Mouse (Mus musculus): Measurements from ENCODE around the gene Usp54.

Gene Usp54

DNA sequence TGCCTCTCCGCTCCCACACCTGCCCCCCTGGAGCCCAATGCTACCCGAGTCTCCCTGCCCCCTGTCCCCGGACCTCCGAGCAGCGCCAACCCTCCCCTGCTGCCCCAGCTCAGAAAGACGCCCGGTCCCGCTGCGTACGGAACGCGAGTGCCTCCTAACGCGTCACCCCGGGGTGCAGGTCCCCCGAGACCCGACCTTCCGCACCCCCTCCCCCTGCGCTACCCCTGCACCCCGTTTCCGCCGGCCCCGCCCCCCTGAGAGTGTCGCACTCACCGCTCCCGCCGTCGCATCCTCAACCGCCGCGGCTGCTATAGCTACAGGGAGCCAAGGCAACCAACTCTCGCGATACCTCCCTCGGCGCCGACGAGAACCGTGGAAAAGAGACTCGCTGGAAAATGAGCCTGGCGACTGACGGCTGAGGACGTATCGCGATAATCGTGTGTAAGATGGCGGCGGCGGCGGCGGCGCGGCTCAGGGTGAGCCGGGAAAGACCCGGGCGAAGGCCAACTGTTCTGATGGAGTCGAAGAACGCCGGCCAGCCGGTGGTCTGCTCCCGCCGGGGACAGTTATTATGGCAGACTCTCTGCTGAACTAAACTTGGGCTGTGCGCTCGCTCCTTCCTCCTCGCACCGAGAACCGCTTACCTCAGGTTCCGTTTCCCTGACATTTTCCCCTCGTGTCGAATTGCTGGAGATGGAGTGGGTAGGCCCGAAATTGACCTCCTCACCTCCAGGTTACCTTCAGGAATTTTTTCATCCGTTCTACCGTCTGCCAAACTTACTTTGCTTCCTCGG lies at the start of gene Usp54:
TSS of gene Usp54 (minus strand) at position 420 of the 794 bp plus-strand sequence.
- DNase-seq (ENCODE audit: low read depth, low spot score), result peak; percentile 99

DNA sequence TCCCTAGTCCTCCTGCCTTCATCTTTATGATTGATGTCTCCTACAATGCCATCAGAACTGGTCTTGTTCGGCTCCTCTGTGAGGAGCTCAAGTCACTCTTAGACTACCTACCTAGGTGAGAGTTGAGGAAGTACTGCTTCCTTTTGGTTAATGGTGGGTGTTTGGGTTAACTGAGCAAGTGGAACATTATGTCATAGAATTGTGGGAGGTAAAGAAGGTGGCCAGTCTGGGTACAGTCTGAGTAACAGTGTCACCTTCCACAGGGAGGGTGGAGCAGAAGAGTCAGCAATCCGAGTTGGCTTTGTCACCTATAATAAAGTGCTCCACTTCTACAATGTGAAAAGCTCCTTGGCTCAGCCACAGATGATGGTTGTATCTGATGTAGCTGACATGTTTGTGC lies 48.1 kb upstream of the Usp54 start:
- DNase-seq (ENCODE audit: low read depth, low spot score), result no peak

DNA sequence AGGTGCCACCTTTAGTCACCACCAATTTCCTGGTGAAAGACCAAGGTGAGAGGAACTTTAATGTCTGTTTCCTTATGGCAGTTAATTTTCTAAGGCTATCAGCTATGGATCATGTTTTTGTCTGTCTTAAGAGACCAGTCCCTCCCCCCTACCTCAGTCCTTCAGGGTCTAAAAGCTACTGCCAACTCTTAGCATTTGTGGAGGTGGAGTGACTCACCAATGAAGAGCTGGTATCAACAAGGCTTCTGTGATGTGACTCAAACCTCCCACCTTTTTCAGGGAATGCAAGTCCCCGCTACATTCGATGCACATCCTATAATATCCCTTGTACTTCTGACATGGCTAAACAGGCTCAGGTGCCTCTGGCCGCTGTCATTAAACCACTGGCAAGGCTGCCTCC lies 45.7 kb upstream of the Usp54 start:
- no peak for DNase-seq (ENCODE audit: low read depth, low spot score)

DNA sequence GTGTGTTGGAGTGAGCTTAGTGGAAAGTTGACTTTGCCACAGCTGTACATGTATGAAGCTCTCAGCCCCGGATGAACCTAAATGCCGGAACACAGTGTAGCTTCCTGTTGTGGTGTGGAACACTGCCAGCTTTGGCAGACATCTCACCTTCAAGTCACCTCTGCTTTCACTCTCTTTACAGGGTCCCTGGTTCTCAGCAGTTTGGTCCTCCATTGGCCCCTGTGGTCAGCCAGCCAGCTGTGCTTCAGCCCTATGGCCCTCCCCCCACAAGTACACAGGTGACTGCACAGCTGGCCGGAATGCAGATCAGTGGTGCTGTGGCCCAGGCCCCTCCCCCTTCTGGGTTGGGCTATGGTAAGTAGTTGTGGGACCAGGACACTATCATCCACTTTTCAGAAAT lies 41.6 kb upstream of the Usp54 start:
- DNase-seq (ENCODE audit: low read depth, low spot score), result peak; percentile 53

DNA sequence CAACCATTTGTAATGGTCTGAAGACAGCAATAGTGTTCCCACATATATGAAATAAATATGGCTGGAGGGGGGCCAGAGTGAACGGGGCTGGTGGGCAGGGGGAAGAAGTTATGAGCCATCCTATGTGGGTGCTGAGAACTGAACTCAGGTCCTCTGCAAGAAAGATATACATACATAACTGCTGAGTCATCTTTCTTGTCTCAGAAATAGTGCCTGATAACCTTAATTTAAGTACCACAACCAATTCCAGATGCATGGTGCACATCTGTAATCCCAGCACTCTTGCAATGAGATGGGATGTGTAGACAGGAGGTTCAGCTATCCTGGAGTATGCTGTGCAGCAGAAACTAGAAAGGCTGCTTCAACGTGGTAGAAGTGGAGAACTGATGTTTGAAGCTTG lies 40.9 kb upstream of the Usp54 start:
- no peak for DNase-seq (ENCODE audit: low read depth, low spot score)

DNA sequence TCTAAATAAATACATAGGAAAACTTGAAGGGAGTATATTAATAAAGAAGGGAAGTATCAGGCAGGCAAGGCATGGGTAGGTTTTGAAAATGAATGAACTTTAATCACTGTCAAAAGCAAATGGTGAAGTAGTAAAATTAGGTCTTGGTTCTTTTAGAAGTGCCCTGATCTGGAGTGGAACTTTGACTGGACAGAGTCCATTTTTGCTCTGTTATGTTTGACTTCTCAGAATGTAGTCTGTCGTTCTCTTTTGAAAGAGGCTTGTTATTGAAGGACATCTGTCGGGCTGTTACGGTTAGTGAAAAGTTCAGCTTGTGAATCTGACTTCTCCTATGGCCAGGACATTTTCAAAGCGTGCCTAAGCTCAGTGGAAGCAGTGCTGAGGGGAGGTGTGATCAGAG lies 37.0 kb upstream of the Usp54 start:
- no peak for DNase-seq (ENCODE audit: low read depth, low spot score)

DNA sequence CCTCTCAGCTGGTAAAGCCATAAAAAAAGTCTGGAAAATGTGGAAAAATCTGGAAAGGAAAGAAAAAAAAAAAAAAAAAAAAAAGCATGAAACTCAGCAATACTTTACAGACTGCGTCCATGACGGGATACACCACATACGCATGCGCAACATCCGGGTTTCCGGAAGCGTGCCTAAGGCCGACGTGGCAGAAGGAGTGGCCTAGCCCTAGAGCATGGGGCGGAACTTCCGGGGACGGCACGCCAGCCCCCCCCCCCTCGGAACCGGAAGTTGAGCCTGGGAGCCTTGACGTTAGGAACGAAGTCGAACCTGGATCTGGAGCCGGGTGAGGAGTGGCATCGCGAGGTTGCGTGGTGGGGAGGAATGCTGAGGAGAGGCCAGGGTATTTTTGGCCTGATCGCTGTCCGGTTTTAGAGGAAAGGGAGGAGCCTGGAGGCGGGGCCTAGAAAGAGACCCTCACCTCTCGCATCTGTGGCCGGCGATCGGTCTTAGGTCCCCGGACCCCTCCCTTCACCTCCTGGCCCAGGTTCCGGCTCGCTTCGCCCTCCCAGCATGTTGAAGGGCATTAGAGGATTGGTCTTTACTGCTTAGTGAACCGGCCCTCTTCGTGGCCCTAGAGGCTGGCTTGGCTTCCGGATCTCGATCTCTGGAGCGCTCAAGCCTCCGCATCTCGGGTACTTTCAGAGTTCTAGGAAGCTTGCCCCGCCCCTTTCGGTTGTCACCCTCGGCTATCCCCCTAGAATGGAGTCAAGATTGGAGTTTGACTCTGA lies 33.4 kb upstream of the Usp54 start, which contains the start of gene Sec24c:
TSS of gene Sec24c (plus strand) at position 245 of the 770 bp plus-strand sequence.
- peak; percentile 99 for DNase-seq (ENCODE audit: low read depth, low spot score)

DNA sequence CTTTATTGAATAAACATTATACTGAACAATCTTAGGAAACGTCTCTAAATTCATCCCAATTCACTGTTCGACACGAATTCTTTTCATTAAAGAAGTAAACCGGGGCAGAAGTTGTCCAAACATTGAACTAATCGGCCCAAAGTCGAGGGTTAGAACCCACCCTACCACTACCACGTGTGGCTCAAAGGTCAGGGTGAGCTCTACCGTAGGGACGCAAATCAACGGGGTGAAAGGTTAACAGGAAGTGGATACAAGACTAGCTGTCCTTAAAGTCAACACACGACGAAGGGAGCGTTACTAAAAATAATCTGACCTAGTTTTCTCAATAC lies 32.8 kb upstream of the Usp54 start:
- no peak for DNase-seq (ENCODE audit: low read depth, low spot score)

DNA sequence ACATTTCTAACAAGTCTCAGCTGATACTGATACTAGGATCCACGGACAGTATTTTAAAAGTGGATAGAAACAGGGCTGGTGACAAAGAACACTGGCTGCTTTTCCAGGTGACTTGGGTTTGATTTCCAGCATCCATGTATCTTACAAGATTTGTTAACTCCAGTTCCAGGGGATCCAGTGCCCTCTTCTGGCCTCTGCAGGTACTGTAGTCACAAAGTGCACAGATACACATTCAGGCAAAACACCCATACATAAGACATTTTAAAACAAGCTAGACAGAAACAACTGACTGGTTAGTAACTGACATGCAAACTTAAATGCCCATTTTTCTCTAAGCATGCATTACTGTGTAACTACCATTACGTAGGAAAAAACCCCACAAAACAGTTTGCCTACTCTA lies 32.1 kb upstream of the Usp54 start:
- DNase-seq (ENCODE audit: low read depth, low spot score), result peak; percentile 90

DNA sequence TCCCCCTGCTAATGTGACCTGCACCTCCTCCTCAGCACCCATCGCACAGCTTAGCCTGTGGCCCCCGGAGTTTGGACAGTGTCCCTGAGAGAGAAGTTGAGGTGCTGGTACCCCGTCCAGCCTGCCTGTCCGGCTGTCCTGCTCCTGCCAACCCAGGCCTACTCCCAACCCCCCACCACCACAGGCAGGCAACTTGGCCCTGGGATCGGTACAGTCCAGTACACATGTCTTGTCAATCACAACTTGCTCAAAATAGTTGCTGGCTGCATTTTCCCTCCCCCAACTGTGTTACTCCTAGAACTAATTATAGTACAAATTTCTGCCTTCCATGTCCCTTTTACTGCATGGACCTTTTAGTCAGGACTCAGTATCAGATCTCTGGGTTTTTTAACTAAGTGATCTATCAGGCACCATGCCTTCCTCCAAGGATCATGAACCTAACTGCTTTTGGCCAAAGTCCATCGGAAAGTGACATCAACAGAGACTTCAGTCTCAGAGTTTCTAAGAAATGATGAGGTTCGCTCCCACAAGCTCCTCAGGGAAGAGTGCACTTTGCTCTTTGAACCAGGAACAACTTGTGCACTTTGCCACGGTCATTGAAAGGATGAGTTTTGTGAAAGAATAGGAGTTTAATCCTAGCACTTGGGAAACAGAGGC lies 27.4 kb upstream of the Usp54 start, which contains the start of gene Synpo2l:
TSS of gene Synpo2l (minus strand) at position 201 of the 657 bp plus-strand sequence.
- no peak for DNase-seq (ENCODE audit: low read depth, low spot score)

DNA sequence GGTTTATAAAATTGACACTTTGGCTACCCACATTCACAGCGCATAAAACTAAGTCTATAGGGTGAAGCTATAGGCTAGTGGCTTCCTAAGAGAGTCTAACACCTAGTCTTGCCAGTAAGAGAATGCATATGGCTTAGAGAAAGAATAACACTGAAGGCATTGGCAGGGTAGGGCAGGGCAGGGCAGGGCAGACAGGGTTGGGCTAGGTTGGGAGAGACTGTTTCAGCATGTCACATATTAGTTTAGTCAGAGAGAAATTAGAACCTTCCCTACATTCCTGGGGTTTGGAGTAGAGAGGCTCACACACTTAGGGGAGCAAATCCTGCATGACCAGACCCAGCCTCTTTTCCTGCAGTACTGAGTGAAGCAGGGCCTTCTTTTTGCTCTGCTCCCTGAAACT lies 26.6 kb upstream of the Usp54 start:
- no peak for DNase-seq (ENCODE audit: low read depth, low spot score)

DNA sequence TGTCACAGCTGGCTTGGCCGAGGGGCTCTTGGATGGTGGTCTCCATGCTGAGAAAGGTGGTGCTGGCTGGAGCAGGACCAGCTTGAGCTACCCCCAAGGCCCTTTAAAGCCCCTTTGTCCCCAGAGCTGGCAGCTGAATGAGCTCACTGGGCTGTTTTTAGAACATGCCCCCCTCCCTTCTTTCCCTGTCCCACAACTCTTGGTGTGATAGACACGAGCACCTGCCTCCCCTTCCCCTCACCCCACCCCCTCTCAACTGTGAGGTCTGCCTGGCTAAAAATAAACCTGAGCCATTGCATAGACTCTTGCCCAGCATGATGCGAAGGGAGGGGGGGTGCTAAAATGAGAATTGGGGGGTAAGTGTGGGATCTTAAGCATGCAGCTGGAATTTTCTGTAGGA lies 23.6 kb upstream of the Usp54 start:
- no peak for DNase-seq (ENCODE audit: low read depth, low spot score)

DNA sequence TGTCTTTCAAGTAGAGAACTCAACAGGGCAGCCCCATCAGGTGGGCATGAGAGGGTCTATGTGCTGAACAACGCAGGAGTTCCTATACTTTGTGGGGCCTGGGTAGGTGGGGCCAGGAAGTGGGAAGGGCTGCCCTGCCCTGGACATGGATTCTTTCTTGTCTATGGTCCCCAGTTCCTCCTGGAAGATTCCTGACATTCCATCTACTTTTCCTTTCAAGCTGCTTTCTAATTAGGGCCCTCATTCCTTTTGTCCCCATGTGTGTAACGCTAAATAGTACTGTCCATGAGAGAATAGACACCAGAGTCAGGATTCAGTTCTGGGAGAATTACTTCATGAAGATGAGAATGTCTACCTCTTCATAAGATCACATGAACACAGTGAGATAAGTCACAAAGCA lies 22.7 kb upstream of the Usp54 start:
- peak; percentile 79 for DNase-seq (ENCODE audit: low read depth, low spot score)

DNA sequence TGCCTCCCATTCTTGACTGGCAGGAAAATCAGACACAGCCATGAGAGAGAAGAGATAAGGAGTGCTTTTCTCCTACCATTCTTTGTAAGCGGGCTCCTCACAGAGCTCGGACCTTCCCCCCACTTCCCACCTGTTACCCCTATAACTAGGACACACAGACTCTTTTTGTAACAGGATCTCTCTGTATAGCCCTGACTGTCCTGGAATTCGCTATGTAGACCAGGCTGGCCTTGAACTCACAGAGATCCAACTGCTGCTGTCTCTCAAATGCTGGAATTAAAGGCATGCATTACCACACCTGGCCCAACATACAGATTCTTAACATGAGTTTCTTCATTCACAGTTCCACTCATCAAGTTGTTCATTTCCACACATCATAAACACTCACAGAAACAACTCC lies 21.9 kb upstream of the Usp54 start:
- no peak for DNase-seq (ENCODE audit: low read depth, low spot score)

DNA sequence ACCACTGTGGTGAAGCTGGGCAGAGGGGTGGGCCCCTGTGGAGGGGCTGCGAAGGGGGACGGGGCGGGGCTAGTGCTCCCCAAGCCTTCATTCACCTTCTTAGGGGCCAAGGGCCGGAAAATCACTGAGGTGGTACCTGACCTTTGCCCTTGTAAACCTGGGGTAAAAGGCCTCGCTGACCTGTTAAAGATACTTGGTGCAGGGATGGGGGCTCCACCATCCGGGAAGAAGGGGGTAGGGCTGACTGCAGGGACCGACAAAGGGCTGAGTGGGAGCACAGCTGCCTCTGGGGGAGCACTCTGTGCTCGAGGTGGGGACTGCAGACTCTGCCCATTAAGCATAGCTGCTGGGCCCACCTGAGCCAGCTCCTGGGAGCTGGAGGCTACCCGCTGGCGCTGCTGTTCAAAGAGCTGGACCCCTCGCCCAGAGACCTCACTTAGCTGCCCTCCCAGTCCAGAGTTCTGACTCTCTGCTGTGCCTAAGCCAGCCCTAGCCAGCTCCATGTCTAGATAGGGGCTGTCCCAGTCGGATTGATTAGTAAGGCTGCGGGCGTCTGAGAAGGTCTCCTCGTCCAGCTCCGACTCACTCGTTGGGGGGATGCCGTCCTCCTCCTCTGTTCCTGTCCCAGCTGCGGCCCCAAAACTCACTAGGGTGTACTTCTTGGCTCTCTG lies 20.9 kb upstream of the Usp54 start:
- DNase-seq (ENCODE audit: low read depth, low spot score), result no peak

DNA sequence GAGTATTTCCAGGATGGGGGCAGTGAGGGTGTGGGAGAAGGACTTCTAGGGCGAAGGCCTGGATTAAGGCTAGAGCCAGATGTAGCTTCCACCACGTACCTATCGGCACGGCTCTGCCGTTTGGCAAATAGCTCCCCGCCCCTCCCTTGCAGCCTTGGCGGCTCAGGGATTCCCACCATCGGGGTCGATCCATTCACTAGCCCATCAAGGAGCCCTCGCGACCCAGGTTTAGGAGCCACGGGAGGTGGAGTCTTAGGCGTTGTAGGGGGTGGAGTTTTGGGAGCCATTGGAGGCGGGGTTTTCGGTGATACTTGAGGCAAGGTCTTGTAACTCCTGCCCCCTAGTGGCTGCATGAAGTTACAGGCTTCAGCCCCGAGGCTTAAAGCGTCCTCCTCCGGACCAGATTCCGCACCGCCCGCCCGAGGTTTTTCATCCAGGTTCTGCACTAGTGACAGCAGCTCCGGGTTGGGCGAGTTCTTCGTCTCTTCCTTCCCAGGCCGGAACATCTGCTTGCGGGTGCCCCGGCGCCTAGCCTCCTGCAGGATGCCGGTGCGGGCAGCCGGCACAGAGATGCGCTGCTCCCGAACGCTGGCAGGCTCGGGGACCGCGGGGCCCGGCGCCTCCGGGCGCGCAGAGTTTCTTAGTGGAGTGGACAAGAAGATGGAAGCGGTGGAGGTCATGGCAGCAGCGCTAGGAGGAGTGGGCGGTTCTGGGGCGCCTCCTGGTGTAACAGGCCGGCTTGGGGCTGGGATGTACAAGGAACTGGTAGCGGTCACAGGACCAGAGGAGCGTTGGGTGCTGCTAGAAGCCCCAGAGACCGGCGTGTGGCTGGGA lies 20.2 kb upstream of the Usp54 start:
- peak; percentile 99 for DNase-seq (ENCODE audit: low read depth, low spot score)

DNA sequence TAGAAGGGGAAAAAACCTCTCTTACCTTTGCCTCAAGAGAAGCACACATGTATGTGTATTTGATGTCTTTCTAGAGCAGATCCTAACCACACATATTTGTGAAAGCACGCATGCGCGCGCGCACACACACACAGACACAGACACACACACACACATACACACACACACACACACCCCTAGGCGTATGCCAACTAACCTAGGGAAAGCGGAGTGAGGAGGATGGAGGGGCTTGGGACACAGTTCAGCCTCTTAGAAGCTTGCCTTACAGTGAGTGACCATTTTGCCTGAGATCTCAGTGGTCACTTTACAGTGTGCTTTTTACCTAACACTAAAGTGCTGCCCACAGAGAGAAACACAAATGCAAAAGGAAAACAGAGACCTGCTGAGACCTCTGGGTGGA lies 18.8 kb upstream of the Usp54 start:
- DNase-seq (ENCODE audit: low read depth, low spot score), result no peak

DNA sequence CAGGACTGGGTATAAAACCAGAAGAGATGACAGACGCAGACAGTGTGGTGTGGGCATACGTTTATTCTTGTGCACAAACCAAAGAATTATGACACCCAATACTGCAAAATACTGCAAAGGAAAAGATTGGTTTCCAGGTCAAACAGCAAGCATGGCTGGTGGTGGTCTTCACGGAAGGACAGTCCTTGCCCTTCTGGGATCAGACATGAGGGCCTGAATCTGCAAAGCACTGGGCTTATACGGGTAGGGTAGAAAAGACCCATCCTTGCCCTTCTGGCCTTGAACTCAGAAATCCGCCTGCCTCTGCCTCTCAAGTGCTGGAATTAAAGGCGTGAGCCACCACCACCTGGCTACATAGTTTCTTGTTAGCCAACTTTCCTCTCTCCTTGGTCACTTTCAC lies 18.0 kb upstream of the Usp54 start:
- DNase-seq (ENCODE audit: low read depth, low spot score), result no peak

DNA sequence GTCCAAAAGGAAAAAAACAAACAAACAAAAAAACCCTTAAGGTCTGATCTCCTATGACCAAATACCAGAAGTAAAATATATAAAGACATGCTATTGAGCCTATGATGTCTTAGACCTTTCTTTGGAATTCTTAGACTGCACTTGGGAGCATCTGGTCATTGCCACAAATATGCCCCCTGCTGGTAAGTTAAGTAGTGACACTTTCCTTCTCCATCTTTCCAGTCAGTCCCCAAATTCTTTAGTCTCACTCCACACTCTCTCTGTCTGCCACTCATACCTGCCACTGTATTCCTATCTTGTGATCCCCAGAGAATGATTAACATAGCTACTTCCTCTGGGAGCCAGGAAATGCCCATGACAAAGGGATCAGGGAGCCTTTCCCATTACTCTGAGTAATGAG lies 17.5 kb upstream of the Usp54 start:
- DNase-seq (ENCODE audit: low read depth, low spot score), result peak; percentile 75

DNA sequence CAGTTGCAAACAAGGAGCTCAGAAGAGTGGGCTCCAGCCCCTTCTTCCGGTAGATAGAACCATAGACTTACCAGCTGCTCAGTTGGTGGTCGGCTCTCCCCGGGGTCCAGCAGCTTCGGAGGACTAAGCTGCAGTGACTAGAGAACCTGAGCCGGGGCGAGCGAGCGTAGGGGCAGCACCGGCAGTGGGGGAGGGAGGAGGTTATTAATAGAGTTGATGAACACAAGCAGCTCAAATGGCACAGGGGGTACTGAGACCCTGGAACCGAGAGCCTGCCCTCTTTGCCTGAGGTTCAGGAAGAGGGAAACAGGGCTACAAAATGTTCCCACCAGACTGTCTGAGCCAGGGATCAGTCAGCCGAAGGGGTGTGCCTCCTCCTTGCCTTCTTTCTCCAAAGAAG lies 15.5 kb upstream of the Usp54 start, which contains the start of gene Myoz1:
TSS of gene Myoz1 (minus strand) at position 180 of the 400 bp plus-strand sequence.
- no peak for DNase-seq (ENCODE audit: low read depth, low spot score)

DNA sequence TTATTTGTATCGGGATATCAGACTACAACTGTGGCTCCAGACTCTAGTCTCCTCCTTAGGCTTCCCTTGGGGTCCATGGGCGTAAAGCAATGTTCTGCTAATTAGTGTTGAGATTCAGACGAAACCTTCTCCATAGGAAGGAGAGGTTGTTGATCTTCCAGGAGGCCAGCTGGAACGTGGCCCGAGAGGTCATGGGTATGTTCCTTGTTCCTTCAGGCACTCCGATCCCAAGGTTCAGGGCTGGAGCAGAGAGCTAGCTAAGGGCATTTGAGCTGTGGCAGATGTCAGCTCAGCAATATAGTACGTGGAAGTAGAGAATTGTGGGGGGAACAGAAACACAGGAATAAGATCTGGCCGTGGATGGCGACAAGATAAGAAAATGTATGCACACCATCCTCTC lies 14.9 kb upstream of the Usp54 start:
- no peak for DNase-seq (ENCODE audit: low read depth, low spot score)
